ENCODE assay signal across 17 mouse cellular contexts in the genomic region with DNA sequence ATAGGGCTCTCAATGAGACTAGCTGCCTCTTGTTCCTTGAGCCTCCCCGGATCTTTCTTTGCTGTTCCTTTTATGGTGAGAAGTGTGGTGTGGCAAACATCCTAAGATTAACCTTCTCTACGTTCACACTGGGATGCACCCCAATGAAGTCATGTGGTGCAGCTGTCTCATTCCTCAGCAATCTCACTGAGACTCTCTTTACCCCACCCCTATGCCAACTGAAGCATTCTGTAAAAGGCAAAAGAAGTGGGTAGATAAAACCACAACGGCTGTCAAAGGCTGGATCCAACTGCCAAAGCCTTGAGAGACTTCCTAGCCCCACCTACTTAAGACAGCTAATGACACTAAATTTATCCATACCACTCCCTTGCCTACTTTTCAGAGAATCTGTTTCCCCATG. TPM values are rescaled to one million over a fixed set of nuclear protein-coding genes. Genes with fewer than 3 reads are reported as not detected.
DNase-seq lines count a peak whose midpoint lies in the region; ATAC-seq and TF ChIP-seq lines count a peak whose summit lies in the region.
"Had no signal": no experiment of that assay in that cellular context is flagged by ENCODE, and none has a peak within 500 bp of the region (broad histone marks: within the 10 kb centered on the region; RNA-seq: fewer than 3 reads in every experiment).

No protein-coding gene starts in this region.

- H3K27ac ChIP-seq in heart, embryonic 16.5 days (ENCODE audit: low read length), result no peak overlapping the region
- no peak overlapping the region for H3K27ac ChIP-seq in stomach, postnatal 0 days (replicated peaks)
- H3K27ac ChIP-seq: forebrain, embryonic 10.5 days; intestine, embryonic 15.5 days; left cerebral cortex, adult 2 months; macrophage had no signal

- H3K4me1 ChIP-seq in heart, embryonic 16.5 days (ENCODE audit: control insufficient read depth, insufficient read depth, low read length), result no peaks in the 10 kb centered on the region
- H3K4me1 ChIP-seq in stomach, postnatal 0 days (replicated peaks; ENCODE audit: control insufficient read depth, insufficient read depth), result no peaks in the 10 kb centered on the region
- H3K4me1 ChIP-seq: intestine, embryonic 15.5 days had no signal

- H3K4me3 ChIP-seq in heart, embryonic 16.5 days (ENCODE audit: low read length), result no peak overlapping the region
- H3K4me3 ChIP-seq in stomach, postnatal 0 days (ENCODE audit: low read depth, low read length), result no peak overlapping the region
- H3K4me3 ChIP-seq: forebrain, embryonic 10.5 days; intestine, embryonic 15.5 days; left cerebral cortex, adult 2 months had no signal

- WGBS in heart, embryonic 16.5 days, result 43% methylated on average over 3 of the region's 3 CpGs
- 51% methylated on average over 3 of the region's 3 CpGs for WGBS in stomach, postnatal 0 days

- no peak overlapping the region for H3K4me2 ChIP-seq in heart, embryonic 16.5 days (ENCODE audit: low read depth, low read length)
- no peak overlapping the region for H3K4me2 ChIP-seq in stomach, postnatal 0 days (replicated peaks; ENCODE audit: low read depth)
- H3K4me2 ChIP-seq: intestine, embryonic 15.5 days had no signal

- no peak for TF ChIP-seq EP300 in stomach, postnatal 0 days (optimal IDR thresholded peaks at IDR 0.05)

- H3K36me3 ChIP-seq in heart, embryonic 16.5 days (ENCODE audit: control insufficient read depth, insufficient read depth), result no peaks in the 10 kb centered on the region
- no peaks in the 10 kb centered on the region for H3K36me3 ChIP-seq in stomach, postnatal 0 days (ENCODE audit: control insufficient read depth, insufficient read depth, low read length)
- H3K36me3 ChIP-seq: forebrain, embryonic 10.5 days; intestine, embryonic 15.5 days had no signal

- H3K9me3 ChIP-seq in heart, embryonic 16.5 days (replicated peaks; ENCODE audit: control insufficient read depth, low read length), result no peaks in the 10 kb centered on the region
- no peaks in the 10 kb centered on the region for H3K9me3 ChIP-seq in stomach, postnatal 0 days (ENCODE audit: control insufficient read depth, low read length)
- H3K9me3 ChIP-seq: forebrain, embryonic 10.5 days; intestine, embryonic 15.5 days had no signal

- no peak for TF ChIP-seq CTCF in stomach, postnatal 0 days (IDR thresholded peaks at IDR 0.05; ENCODE audit: low read depth)

- no peaks in the 10 kb centered on the region for H3K27me3 ChIP-seq in heart, embryonic 16.5 days (ENCODE audit: control insufficient read depth, insufficient read depth, low read length)
- H3K27me3 ChIP-seq in stomach, postnatal 0 days (ENCODE audit: control insufficient read depth, insufficient read depth, low read length), result no peaks in the 10 kb centered on the region
- H3K27me3 ChIP-seq: intestine, embryonic 15.5 days had no signal

- no peak for DNase-seq in heart, postnatal 36 days
- DNase-seq in thymus, postnatal 36 days, result peak; percentile 15 to 29
- no peak for DNase-seq in left cerebral cortex, adult 9 months (ENCODE audit: low spot score in 2 of 2)
- DNase-seq in stomach, postnatal 0 days (ENCODE audit: low spot score), result no peak
- no peak for DNase-seq in retina, postnatal 1 day
- DNase-seq: adrenal gland, adult 2 months; B cell, adult 2 months; cerebellum, adult 18-20 months; heart, adult 18-20 months had no signal

- H3K9ac ChIP-seq in heart, embryonic 16.5 days (ENCODE audit: low read length), result no peak overlapping the region
- H3K9ac ChIP-seq in stomach, postnatal 0 days (ENCODE audit: low read length), result no peak overlapping the region
- H3K9ac ChIP-seq: intestine, embryonic 15.5 days had no signal

- peak; percentile 43 for ATAC-seq in heart, embryonic 16.5 days (replicated peaks; ENCODE audit: extremely low read depth, insufficient read depth, low FRiP score)
- ATAC-seq in granulocyte monocyte progenitor cell, adult 5-6 weeks (replicated peaks; ENCODE audit: poor library complexity, severe bottlenecking), result peak; percentile 68
- ATAC-seq in megakaryocyte progenitor cell, adult 5-6 weeks (replicated peaks; ENCODE audit: poor library complexity), result peak; percentile 87
- no peak for ATAC-seq in stomach, postnatal 0 days (ENCODE audit: low FRiP score, low TSS enrichment)
- ATAC-seq: intestine, embryonic 15.5 days had no signal

- intact Hi-C loops in heart, postnatal 36 days (cut with DNase I), result no loop called here

RNA-seq across cellular contexts. Expression of gene Cnn3, which starts 48.4 kb away (rescaled TPM):
- 370 and 406 TPM in 2 replicates for polyA plus RNA-seq in heart, embryonic 16.5 days (2015; fragmentation: Nextera tagmentation; extraction: Ambion mirVana)
- 10 to 100 TPM; 42.1 to 43.8 TPM for total RNA-seq in heart, postnatal 36 days (2021)
- 34.5 and 37.7 TPM in 2 replicates for total RNA-seq in granulocyte monocyte progenitor cell, adult 5-6 weeks (2014; fragmentation: Nextera tagmentation)
- total RNA-seq in granulocyte monocyte progenitor cell, adult 5-6 weeks (2017), result 24.6 and 28.0 TPM in 2 replicates
- total RNA-seq in megakaryocyte progenitor cell, adult 5-6 weeks (2015), result 38.8 and 43.0 TPM in 2 replicates
- 21.2 and 28.5 TPM in 2 replicates for total RNA-seq in megakaryocyte progenitor cell, adult 5-6 weeks (2017)
- polyA plus RNA-seq in stomach, postnatal 0 days (2015; fragmentation: Nextera tagmentation; extraction: Ambion mirVana), result 280 and 301 TPM in 2 replicates

RNA-seq across cellular contexts. Expression of gene Slc44a3, which starts 57.5 kb away (rescaled TPM):
- 1.2 and 2.5 TPM in 2 replicates for polyA plus RNA-seq in heart, embryonic 16.5 days (2015; fragmentation: Nextera tagmentation; extraction: Ambion mirVana)
- total RNA-seq in heart, postnatal 36 days (2021), result under 1 TPM in 1 of 2 experiments, not detected in 1; 0.22 TPM
- not detected in 2 replicates for total RNA-seq in granulocyte monocyte progenitor cell, adult 5-6 weeks (2014; fragmentation: Nextera tagmentation)
- total RNA-seq in granulocyte monocyte progenitor cell, adult 5-6 weeks (2017), result not detected in 2 replicates
- 0.30 TPM in 1 of 2 replicates, not detected in the other for total RNA-seq in megakaryocyte progenitor cell, adult 5-6 weeks (2015)
- 0.03 TPM in 1 of 2 replicates, not detected in the other for total RNA-seq in megakaryocyte progenitor cell, adult 5-6 weeks (2017)
- 42.7 and 44.8 TPM in 2 replicates for polyA plus RNA-seq in stomach, postnatal 0 days (2015; fragmentation: Nextera tagmentation; extraction: Ambion mirVana)
- total RNA-seq: heart, postnatal 25 days; left cerebral cortex, adult 2 months had no signal
- polyA plus RNA-seq: macrophage had no signal

Comparison
In these comparisons a context has a peak if more than half of its experiments do, and no peak if none do; other contexts are left out.
1. DNase-seq: peak in thymus, postnatal 36 days (2 of 2); none in heart, postnatal 36 days (0 of 2), left cerebral cortex, adult 9 months (0 of 2), stomach, postnatal 0 days (single experiment) and retina, postnatal 1 day (single experiment).